Mouse (Mus musculus) heart, embryonic 16.5 days (tissue): Measurements from ENCODE around the gene Atxn2. TPM values are rescaled to one million over a fixed set of nuclear protein-coding genes. Genes with fewer than 3 reads are reported as not detected.
A peak's percentile ranks its signal among the peaks of the same experiment; 100 is the strongest.

Source experiments
- ATAC-seq: fragments of 200-750 bp; cut with Nextera tagmentation; replicated peaks from 2 replicates; pipeline ENCODE4 v1.8.0; 2017; ENCODE audit warnings: moderate number of reproducible peaks; ENCODE audit not compliant: insufficient read depth, low FRiP score; ENCODE audit errors: extremely low read depth
- H3K27ac ChIP-seq: fragments of 300-500 bp; sonication (generic); 2 replicates; pipeline ENCODE4 v1.5.1; 2014; ENCODE audit warnings: mild to moderate bottlenecking, low read length, control low read depth, moderate library complexity
- H3K27me3 ChIP-seq: fragments of 300-500 bp; sonication (generic); 2 replicates; pipeline ENCODE4 v1.6.1; 2014; ENCODE audit warnings: low read length, mixed read lengths; ENCODE audit not compliant: control insufficient read depth, insufficient read depth
- H3K36me3 ChIP-seq: fragments of 300-500 bp; sonication (generic); 2 replicates; pipeline ENCODE4 v1.6.1; 2014; ENCODE audit not compliant: control insufficient read depth, insufficient read depth
- H3K4me1 ChIP-seq: fragments of 300-500 bp; sonication (generic); 2 replicates; pipeline ENCODE4 v1.6.1; 2014; ENCODE audit warnings: low read length, mixed read lengths; ENCODE audit not compliant: control insufficient read depth, insufficient read depth
- H3K4me2 ChIP-seq: fragments of 300-500 bp; sonication (generic); 2 replicates; pipeline ENCODE4 v1.6.1; 2014; ENCODE audit warnings: low read depth, mild to moderate bottlenecking, control low read depth, low read length
- H3K4me3 ChIP-seq: fragments of 300-500 bp; sonication (generic); 2 replicates; pipeline ENCODE4 v1.5.1; 2014; ENCODE audit warnings: mild to moderate bottlenecking, control low read depth, low read length
- H3K9ac ChIP-seq: fragments of 300-500 bp; sonication (generic); 2 replicates; pipeline ENCODE4 v1.6.1; 2014; ENCODE audit warnings: low read length, control low read depth
- H3K9me3 ChIP-seq: fragments of 300-500 bp; sonication (generic); replicated peaks from 2 replicates; pipeline ENCODE4 v1.6.1; 2016; ENCODE audit warnings: low read length; ENCODE audit not compliant: control insufficient read depth
- WGBS: fragments of 180-500 bp; shearing (Covaris S2); extraction: QIAGEN DNeasy Blood & Tissue Kit; methylation state at CpG from one replicate; pipeline ENCODE4 v1.1.7; 2014; 5-methylcytosine and 5-hydroxymethylcytosine counted together
- polyA plus RNA-seq: library from polyadenylated mRNA; unstranded; fragments of >200 nt; fragmentation: Nextera tagmentation; extraction: Ambion mirVana; gene quantifications from 2 replicates; pipeline ENCODE4 v1.2.1, GENCODE M21; 2015

Gene Atxn2
- polyA plus RNA-seq, 1 experiment from 2014 or later, result 38.4 TPM

DNA sequence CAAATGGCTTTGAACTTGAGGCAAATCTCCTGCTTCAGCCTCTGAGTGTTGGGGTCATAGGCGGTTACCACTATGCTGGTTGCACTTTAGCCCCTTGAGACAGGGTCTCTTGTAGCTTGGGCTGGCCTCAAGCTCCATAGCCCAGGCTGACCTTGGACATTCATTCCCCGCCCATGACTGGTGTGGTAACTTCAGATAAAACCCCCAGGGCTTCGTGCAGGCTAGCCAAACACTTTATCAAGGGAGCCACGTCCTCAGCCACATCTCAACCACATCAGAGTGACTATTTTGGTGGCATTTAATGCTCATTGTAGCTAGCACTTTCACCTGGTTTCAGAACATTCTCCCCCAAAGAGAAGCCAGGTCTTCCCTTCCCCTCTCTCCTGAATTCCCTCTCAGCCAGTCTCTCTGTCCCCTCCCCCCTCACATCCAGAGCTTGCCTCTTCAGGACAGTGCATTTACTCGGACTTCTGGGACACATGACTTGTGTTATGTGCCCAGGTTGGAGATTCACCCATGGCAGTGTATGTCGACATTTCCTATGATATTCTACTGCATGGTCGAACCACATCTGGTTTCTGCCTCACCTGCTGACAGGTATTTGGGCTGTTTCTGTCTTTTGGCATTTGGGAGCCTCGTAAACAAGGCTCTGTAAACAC is 9.9 kb upstream of the Atxn2 start:
- ATAC-seq, result no peak
- Histone ChIP-seq H3K4me1 (peaks cover 17% of the 10 kb centered on the region), H3K27me3 (no peaks in the 10 kb centered on the region), H3K4me3 (no peak overlapping the region), H3K27ac (no peak overlapping the region; the same call in 1 of the 2 replicates), H3K4me2 (no peak overlapping the region), H3K9me3 (no peaks in the 10 kb centered on the region), H3K36me3 (no peaks in the 10 kb centered on the region), H3K9ac (no peak overlapping the region)
- 39% methylated on average over 8 of the region's 8 CpGs for whole genome bisulfite sequencing

GRCm38 (mm10) chr5:121703341-121703740 is 7.8 kb upstream of the Atxn2 start:
- Histone ChIP-seq H3K27me3 (no peaks in the 10 kb centered on the region), H3K36me3 (no peaks in the 10 kb centered on the region), H3K4me3 (no peak overlapping the region), H3K4me2 (no peak overlapping the region), H3K9ac (no peak overlapping the region), H3K4me1 (peaks cover 17% of the 10 kb centered on the region), H3K27ac (no peak overlapping the region), H3K9me3 (no peaks in the 10 kb centered on the region)
- WGBS, result 64% methylated on average over 1 of the region's 1 CpGs
- ATAC-seq, result no peak

DNA sequence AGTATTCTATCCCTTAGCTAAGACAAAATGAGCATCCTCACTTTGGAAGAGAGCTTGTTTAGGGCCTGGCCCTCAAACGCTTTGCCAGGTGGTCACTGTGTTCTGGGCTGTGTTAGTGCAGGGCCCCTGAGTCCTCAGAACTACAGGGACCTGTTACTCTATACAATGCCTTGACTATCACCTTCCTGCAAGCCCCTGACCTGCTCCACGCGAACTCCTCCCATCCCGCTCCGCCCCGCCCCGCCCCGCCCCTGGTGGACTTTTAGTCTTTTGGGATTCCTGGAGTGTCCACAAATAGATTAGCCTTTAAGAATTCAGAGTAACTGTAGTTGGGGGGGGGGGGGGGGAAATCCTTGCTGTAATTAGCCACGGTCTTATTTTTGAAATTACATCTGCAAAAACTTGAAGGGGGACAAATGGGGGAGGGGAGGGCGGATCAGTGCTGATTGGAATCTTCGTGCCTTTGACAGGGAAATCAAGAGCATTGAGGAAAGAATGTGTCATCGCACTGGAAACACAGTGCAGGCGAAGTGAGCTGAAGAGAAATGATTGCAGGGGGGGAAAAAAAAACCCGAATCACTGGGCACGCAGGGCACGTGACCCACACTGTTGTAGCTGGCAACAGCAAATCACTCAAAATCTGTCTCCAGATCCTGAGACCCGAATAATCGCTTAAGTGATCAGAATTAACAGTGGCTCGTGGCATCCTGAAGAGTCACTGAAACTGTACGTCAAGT is 6.5 kb upstream of the Atxn2 start:
- peak overlapping the region; percentile 43 for H3K4me3 ChIP-seq
- H3K27me3 ChIP-seq, result no peaks in the 10 kb centered on the region
- H3K4me2 ChIP-seq, result peak overlapping the region; percentile 70
- no peaks in the 10 kb centered on the region for H3K36me3 ChIP-seq
- H3K9me3 ChIP-seq, result no peaks in the 10 kb centered on the region
- H3K27ac ChIP-seq, result no peak overlapping the region
- peak; percentile 7; the same call in 1 of the 2 replicates for ATAC-seq
- 8% methylated on average over 20 of the region's 20 CpGs for WGBS
- peaks cover 17% of the 10 kb centered on the region for H3K4me1 ChIP-seq
- H3K9ac ChIP-seq, result 0 out of 2 replicates have a peak overlapping the region, but pooled peaks have one; percentile 38

GRCm38 (mm10) chr5:121710402-121710801 is 735 bp upstream of the Atxn2 start:
- H3K36me3 ChIP-seq, result no peaks in the 10 kb centered on the region
- H3K4me2 ChIP-seq, result peak overlapping the region; percentile 85
- H3K4me3 ChIP-seq, result peak overlapping the region; percentile 99
- no peak for ATAC-seq
- no peaks in the 10 kb centered on the region for H3K27me3 ChIP-seq
- WGBS, result 44% methylated on average over 2 of the region's 2 CpGs
- no peaks in the 10 kb centered on the region for H3K9me3 ChIP-seq
- peaks cover 20% of the 10 kb centered on the region for H3K4me1 ChIP-seq
- H3K27ac ChIP-seq, result peak overlapping the region; percentile 98
- peak overlapping the region; percentile 99 for H3K9ac ChIP-seq

DNA sequence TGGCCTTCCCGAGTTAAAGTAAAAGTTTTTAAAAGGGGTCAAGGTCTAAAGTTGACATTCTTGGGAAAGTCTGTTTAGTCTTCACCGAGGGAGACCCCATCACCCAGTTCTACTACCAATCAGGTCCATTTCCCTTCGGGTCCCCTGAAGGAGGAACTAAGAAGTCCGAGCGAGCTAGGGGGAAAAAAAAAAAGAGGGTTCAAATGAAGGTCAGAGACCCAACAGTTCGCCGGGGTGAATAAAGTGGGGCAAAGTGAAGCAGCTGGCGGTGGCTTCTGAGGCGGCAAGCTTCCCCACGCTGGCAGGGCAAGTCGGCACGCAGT is 325 bp upstream of the Atxn2 start:
- ATAC-seq, result no peak
- WGBS, result 0% methylated on average over 12 of the region's 12 CpGs
- H3K4me3 ChIP-seq, result peak overlapping the region; percentile 99

GRCm38 (mm10) chr5:121711928-121712231 is 743 bp downstream of the Atxn2 start:
- H3K9ac ChIP-seq, result peak overlapping the region; percentile 99
- no peaks in the 10 kb centered on the region for H3K27me3 ChIP-seq
- no peaks in the 10 kb centered on the region for H3K36me3 ChIP-seq
- under 1% methylated on average over 54 of the region's 57 CpGs for WGBS
- peaks cover 29% of the 10 kb centered on the region for H3K4me1 ChIP-seq
- H3K27ac ChIP-seq, result peak overlapping the region; percentile 98
- H3K4me2 ChIP-seq, result peak overlapping the region; percentile 82
- peak overlapping the region; percentile 99 for H3K4me3 ChIP-seq
- ATAC-seq, result peak; percentile 20; the same call in 1 of the 2 replicates
- H3K9me3 ChIP-seq, result no peaks in the 10 kb centered on the region

More for the DNA sequence above, 325 bp upstream of the Atxn2 start:
- Histone ChIP-seq H3K9ac (peak overlapping the region; percentile 99), H3K36me3 (no peaks in the 10 kb centered on the region), H3K27ac (peak overlapping the region; percentile 98), H3K4me1 (peaks cover 24% of the 10 kb centered on the region), H3K27me3 (no peaks in the 10 kb centered on the region), H3K9me3 (no peaks in the 10 kb centered on the region), H3K4me2 (peak overlapping the region; percentile 85)

- Histone ChIP-seq H3K9ac (peak overlapping the region; percentile 99), H3K9me3 (no peaks in the 10 kb centered on the region), H3K4me3 (peak overlapping the region; percentile 99), H3K4me2 (peak overlapping the region; percentile 82), H3K27me3 (no peaks in the 10 kb centered on the region), H3K4me1 (peaks cover 29% of the 10 kb centered on the region), H3K36me3 (no peaks in the 10 kb centered on the region), H3K27ac (peak overlapping the region; percentile 98)
- WGBS, result 1% methylated on average over 60 of the region's 66 CpGs
- peak; percentile 47 for ATAC-seq
Observed at GRCm38 (mm10) chr5:121712232-121712933, 1.2 kb downstream of the Atxn2 start.

DNA sequence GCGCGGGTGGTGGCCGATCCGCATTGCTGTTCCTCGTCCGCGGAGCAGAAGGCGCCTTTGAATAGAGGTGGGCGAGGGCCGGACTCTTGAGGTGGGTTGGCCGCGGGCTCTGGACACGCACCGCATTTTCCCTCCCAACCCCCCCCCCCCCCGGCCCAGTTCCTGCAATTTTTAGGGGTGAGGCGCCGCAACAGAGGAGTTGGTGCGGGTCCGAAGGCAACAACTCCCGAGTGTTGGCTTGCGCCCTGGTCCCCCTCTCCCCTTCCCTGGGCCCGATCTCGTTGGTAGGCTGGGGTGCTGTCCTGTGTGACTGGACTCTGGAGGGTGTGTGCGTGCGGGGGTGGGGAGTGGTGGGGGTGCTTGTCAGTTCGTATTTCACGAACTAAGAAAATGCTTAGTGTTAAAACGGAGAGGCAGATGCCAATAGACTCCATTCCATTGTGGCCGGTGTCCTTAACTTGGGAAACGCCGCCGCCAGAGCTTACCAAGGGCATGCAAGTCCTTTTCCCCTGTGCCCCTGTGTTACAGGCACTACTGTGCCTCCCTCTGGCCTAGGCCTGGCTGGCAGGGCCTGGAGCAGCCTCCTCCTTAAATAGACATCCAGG is 1.9 kb downstream of the Atxn2 start:
- H3K9ac ChIP-seq, result peak overlapping the region; percentile 99
- H3K27ac ChIP-seq, result peak overlapping the region; percentile 98
- H3K4me1 ChIP-seq, result peaks cover 29% of the 10 kb centered on the region
- H3K36me3 ChIP-seq, result no peaks in the 10 kb centered on the region
- H3K4me2 ChIP-seq, result peak overlapping the region; percentile 82
- H3K9me3 ChIP-seq, result no peaks in the 10 kb centered on the region
- peak; percentile 55 for ATAC-seq
- WGBS, result 1% methylated on average over 27 of the region's 32 CpGs
- peak overlapping the region; percentile 99 for H3K4me3 ChIP-seq
- H3K27me3 ChIP-seq, result no peaks in the 10 kb centered on the region
